Mouse (Mus musculus) megakaryocyte progenitor cell, adult 5-6 weeks (primary cell): ENCODE data around the gene Olfr1198. TPM values are rescaled to one million over a fixed set of nuclear protein-coding genes. Genes with fewer than 3 reads are reported as not detected.

ENCODE experiments used
- ATAC-seq: replicated peaks from 2 replicates; pipeline ENCODE4 v1.8.0; 2016; ENCODE audit warnings: mild to moderate bottlenecking, moderate TSS enrichment, inconsistent platforms; ENCODE audit not compliant: poor library complexity
- total RNA-seq, 2 experiments: library from RNA; stranded (forward) in 1 of 2; stranded (reverse) in 1 of 2; fragments of 157-497, 149-512 nt in 1 of 2; fragments of 200-1000 nt in 1 of 2; gene quantifications; 2 replicates each; pipeline versions ENCODE4 v1.2.3 to v1.2.4; 2015 to 2017

Gene Olfr1198
- total RNA-seq (2015) (not detected in 2 replicates), total RNA-seq (2017) (not detected in 2 replicates)

GRCm38 (mm10) chr2:88751270-88751669, at the start of gene Olfr1198:
TSS of gene Olfr1198 (minus strand) at chr2:88751370.
- no peak for ATAC-seq

GRCm38 (mm10) chr2:88792736-88793135, 41.6 kb upstream of the Olfr1198 start, which contains the start of gene Olfr1201:
TSS of gene Olfr1201 (plus strand) at chr2:88793036.
- ATAC-seq: no peak

GRCm38 (mm10) chr2:88770388-88770787, 19.2 kb upstream of the Olfr1198 start, which contains the start of gene Olfr1200:
TSS of gene Olfr1200 (minus strand) at chr2:88770488.
- ATAC-seq: no peak

- no peak for ATAC-seq
Observed at GRCm38 (mm10) chr2:88760369-88760768, 9.2 kb upstream of the Olfr1198 start, which contains the start of gene Olfr1199. TSS of gene Olfr1199 (minus strand) at chr2:88760469.

- no peak for ATAC-seq
Observed at GRCm38 (mm10) chr2:88743379-88743778, 7.8 kb downstream of the Olfr1198 start.

- no peak for ATAC-seq
Observed at GRCm38 (mm10) chr2:88732266-88732665, 18.9 kb downstream of the Olfr1198 start, which contains the start of gene Olfr1197. TSS of gene Olfr1197 (minus strand) at chr2:88732366.

GRCm38 (mm10) chr2:88704497-88704896, 46.7 kb downstream of the Olfr1198 start, which contains the start of gene Olfr1196:
TSS of gene Olfr1196 (minus strand) at chr2:88704597.
- ATAC-seq: no peak

Other genes with a start within 250 kb of the Olfr1198 start
- not detected in 2 replicates for gene Olfr1186, start 232.8 kb downstream of the Olfr1198 start, total RNA-seq (2015)
- gene Olfr1186, start 232.8 kb downstream of the Olfr1198 start, total RNA-seq (2017): not detected in 2 replicates
- not detected in 2 replicates for gene Olfr1188, start 194.4 kb downstream of the Olfr1198 start, total RNA-seq (2015)
- gene Olfr1188, start 194.4 kb downstream of the Olfr1198 start, total RNA-seq (2017): not detected in 2 replicates
- gene Olfr1189, start 164.9 kb downstream of the Olfr1198 start, total RNA-seq (2015): not detected in 2 replicates
- gene Olfr1189, start 164.9 kb downstream of the Olfr1198 start, total RNA-seq (2017): not detected in 2 replicates
- gene Olfr1191-ps1, start 110.8 kb downstream of the Olfr1198 start, total RNA-seq (2015): not detected in 2 replicates
- not detected in 2 replicates for gene Olfr1191-ps1, start 110.8 kb downstream of the Olfr1198 start, total RNA-seq (2017)
- gene Olfr1192-ps1, start 102.9 kb downstream of the Olfr1198 start, total RNA-seq (2015): not detected in 2 replicates
- not detected in 2 replicates for gene Olfr1192-ps1, start 102.9 kb downstream of the Olfr1198 start, total RNA-seq (2017)
- not detected in 2 replicates for gene Olfr1193, start 75.7 kb downstream of the Olfr1198 start, total RNA-seq (2015)
- not detected in 2 replicates for gene Olfr1193, start 75.7 kb downstream of the Olfr1198 start, total RNA-seq (2017)
- not detected in 2 replicates for gene Olfr1195, start 62.2 kb downstream of the Olfr1198 start, total RNA-seq (2015)
- gene Olfr1195, start 62.2 kb downstream of the Olfr1198 start, total RNA-seq (2017): not detected in 2 replicates
- gene Olfr1196, start 46.8 kb downstream of the Olfr1198 start, total RNA-seq (2015): not detected in 2 replicates
- not detected in 2 replicates for gene Olfr1196, start 46.8 kb downstream of the Olfr1198 start, total RNA-seq (2017)
- gene Olfr1197, start 19.0 kb downstream of the Olfr1198 start, total RNA-seq (2015): not detected in 2 replicates
- gene Olfr1197, start 19.0 kb downstream of the Olfr1198 start, total RNA-seq (2017): not detected in 2 replicates
- not detected in 2 replicates for gene Olfr1199, start 9.1 kb upstream of the Olfr1198 start, total RNA-seq (2015)
- gene Olfr1199, start 9.1 kb upstream of the Olfr1198 start, total RNA-seq (2017): not detected in 2 replicates
- not detected in 2 replicates for gene Olfr1200, start 19.1 kb upstream of the Olfr1198 start, total RNA-seq (2015)
- gene Olfr1200, start 19.1 kb upstream of the Olfr1198 start, total RNA-seq (2017): not detected in 2 replicates
- gene Olfr1201, start 41.7 kb upstream of the Olfr1198 start, total RNA-seq (2015): not detected in 2 replicates
- not detected in 2 replicates for gene Olfr1201, start 41.7 kb upstream of the Olfr1198 start, total RNA-seq (2017)
- gene Olfr1202, start 63.1 kb upstream of the Olfr1198 start, total RNA-seq (2015): not detected in 2 replicates
- not detected in 2 replicates for gene Olfr1202, start 63.1 kb upstream of the Olfr1198 start, total RNA-seq (2017)
- not detected in 2 replicates for gene Olfr1205, start 78.4 kb upstream of the Olfr1198 start, total RNA-seq (2015)
- not detected in 2 replicates for gene Olfr1205, start 78.4 kb upstream of the Olfr1198 start, total RNA-seq (2017)
- gene Olfr1204, start 97.9 kb upstream of the Olfr1198 start, total RNA-seq (2015): not detected in 2 replicates
- gene Olfr1204, start 97.9 kb upstream of the Olfr1198 start, total RNA-seq (2017): not detected in 2 replicates
- gene Olfr1206, start 111.9 kb upstream of the Olfr1198 start, total RNA-seq (2015): not detected in 2 replicates
- gene Olfr1206, start 111.9 kb upstream of the Olfr1198 start, total RNA-seq (2017): not detected in 2 replicates
- not detected in 2 replicates for gene Olfr1208, start 150.9 kb upstream of the Olfr1198 start, total RNA-seq (2015)
- gene Olfr1208, start 150.9 kb upstream of the Olfr1198 start, total RNA-seq (2017): not detected in 2 replicates
- gene Olfr1209, start 163.8 kb upstream of the Olfr1198 start, total RNA-seq (2015): not detected in 2 replicates
- not detected in 2 replicates for gene Olfr1209, start 163.8 kb upstream of the Olfr1198 start, total RNA-seq (2017)
- not detected in 2 replicates for gene Olfr1211, start 186.7 kb upstream of the Olfr1198 start, total RNA-seq (2015)
- not detected in 2 replicates for gene Olfr1211, start 186.7 kb upstream of the Olfr1198 start, total RNA-seq (2017)
- gene Olfr1212, start 202.6 kb upstream of the Olfr1198 start, total RNA-seq (2015): not detected in 2 replicates
- gene Olfr1212, start 202.6 kb upstream of the Olfr1198 start, total RNA-seq (2017): not detected in 2 replicates
- not detected in 2 replicates for gene Gm13762, start 228.9 kb upstream of the Olfr1198 start, total RNA-seq (2015)
- not detected in 2 replicates for gene Gm13762, start 228.9 kb upstream of the Olfr1198 start, total RNA-seq (2017)
- gene Olfr1214, start 241.3 kb upstream of the Olfr1198 start, total RNA-seq (2015): not detected in 2 replicates
- gene Olfr1214, start 241.3 kb upstream of the Olfr1198 start, total RNA-seq (2017): not detected in 2 replicates